Mouse (Mus musculus) heart, embryonic 10.5 days (tissue): ENCODE data around the gene Sapcd2. TPM values are rescaled to one million over a fixed set of nuclear protein-coding genes. Genes with fewer than 3 reads are reported as not detected.
"Not testable (repeated sequence)": the region's sequence is repeated elsewhere in the genome, so short reads cannot be mapped to it uniquely, and the experiment has no call there.

Source experiments
- DNase-seq: peaks from one replicate; pipeline ENCODE4 v3.0.0-alpha.2; 2017; ENCODE audit warnings: low spot score
- H3K27ac ChIP-seq: fragments of 300-500 bp; sonication (generic); 2 replicates; pipeline ENCODE4 v1.5.1; 2016; ENCODE audit warnings: mild to moderate bottlenecking
- H3K27me3 ChIP-seq: fragments of 300-500 bp; sonication (generic); 2 replicates; pipeline ENCODE4 v1.6.1; 2016; ENCODE audit warnings: mild to moderate bottlenecking; ENCODE audit not compliant: poor library complexity, insufficient read depth, severe bottlenecking
- H3K36me3 ChIP-seq: fragments of 300-500 bp; sonication (generic); 2 replicates; pipeline ENCODE4 v1.6.1; 2016; ENCODE audit warnings: mild to moderate bottlenecking, moderate library complexity
- H3K4me1 ChIP-seq: fragments of 300-500 bp; sonication (generic); 2 replicates; pipeline ENCODE4 v1.6.1; 2016; ENCODE audit warnings: mild to moderate bottlenecking
- H3K4me3 ChIP-seq: fragments of 300-500 bp; sonication (generic); 2 replicates; pipeline ENCODE4 v1.5.1; 2016; ENCODE audit warnings: mild to moderate bottlenecking, moderate library complexity
- H3K9me3 ChIP-seq: fragments of 300-500 bp; sonication (generic); 2 replicates; pipeline ENCODE4 v1.6.1; 2016; ENCODE audit warnings: mild to moderate bottlenecking, moderate library complexity
- WGBS: fragments of 180-500 bp; shearing (Covaris S2); methylation state at CpG from one replicate; pipeline ENCODE4 v1.1.7; 2016; 5-methylcytosine and 5-hydroxymethylcytosine counted together
- polyA plus RNA-seq: library from polyadenylated mRNA; unstranded; fragments of >200 nt; fragmentation: Nextera tagmentation; extraction: Ambion mirVana; gene quantifications from 2 replicates; pipeline ENCODE4 v1.2.1, GENCODE M21; 2016

Sapcd2 gene
- polyA plus RNA-seq, 1 experiment from 2014 or later, result 31.8 TPM

GRCm38 (mm10) chr2:25413436-25413835 lies 41.3 kb downstream of the Sapcd2 start:
- not testable (repeated sequence) for H3K36me3 ChIP-seq, H3K9me3 ChIP-seq, H3K4me3 ChIP-seq, DNase-seq, H3K4me1 ChIP-seq, H3K27ac ChIP-seq
- peaks cover 24% of the 10 kb centered on the region for H3K27me3 ChIP-seq

- Histone ChIP-seq H3K4me1 (no peaks in the 10 kb centered on the region), H3K27ac (no peak overlapping the region), H3K9me3 (no peaks in the 10 kb centered on the region), H3K36me3 (no peaks in the 10 kb centered on the region), H3K27me3 (peaks cover 21% of the 10 kb centered on the region), H3K4me3 (no peak overlapping the region)
- no peak for DNase-seq
- WGBS, result 38% methylated on average over 3 of the region's 3 CpGs
Observed at GRCm38 (mm10) chr2:25417426-25417825, 45.3 kb downstream of the Sapcd2 start.

- peaks cover 58% of the 10 kb centered on the region for H3K27me3 ChIP-seq
- 12% methylated on average over 3 of the region's 3 CpGs for WGBS
Observed at GRCm38 (mm10) chr2:25421896-25422295, 49.8 kb downstream of the Sapcd2 start.

GRCm38 (mm10) chr2:25422587-25423410 lies 50.7 kb downstream of the Sapcd2 start, which contains the start of gene Fut7:
Fut7 (plus strand) TSS chr2:25423267.
- Histone ChIP-seq H3K4me1 (no peaks in the 10 kb centered on the region), H3K36me3 (no peaks in the 10 kb centered on the region), H3K27ac (0 out of 2 replicates have a peak within 1 kb of the TSS, but pooled peaks have one; percentile 2), H3K9me3 (no peaks in the 10 kb centered on the region), H3K4me3 (no peak within 1 kb of the TSS), H3K27me3 (peaks cover 58% of the 10 kb centered on the region)
- 55% methylated on average over 17 of the region's 17 CpGs for WGBS
- no peak for DNase-seq

More at GRCm38 (mm10) chr2:25421896-25422295, 49.8 kb downstream of the Sapcd2 start:
- no peaks in the 10 kb centered on the region for H3K9me3 ChIP-seq
- H3K4me3 ChIP-seq, result no peak overlapping the region
- H3K4me1 ChIP-seq, result no peaks in the 10 kb centered on the region
- H3K36me3 ChIP-seq, result no peaks in the 10 kb centered on the region
- no peak overlapping the region for H3K27ac ChIP-seq
- DNase-seq, result no peak

- H3K27ac ChIP-seq, result no peak overlapping the region
- H3K36me3 ChIP-seq, result no peaks in the 10 kb centered on the region
- no peak for DNase-seq
- 50% methylated on average over 1 of the region's 1 CpGs for WGBS
- H3K9me3 ChIP-seq, result no peaks in the 10 kb centered on the region
- peaks cover 57% of the 10 kb centered on the region for H3K27me3 ChIP-seq
- no peak overlapping the region for H3K4me3 ChIP-seq
- H3K4me1 ChIP-seq, result peaks cover 4% of the 10 kb centered on the region
Observed at GRCm38 (mm10) chr2:25423626-25424025, 51.5 kb downstream of the Sapcd2 start.

- 44% methylated on average over 27 of the region's 27 CpGs for WGBS
- Histone ChIP-seq H3K27ac (no peak overlapping the region), H3K4me1 (peaks cover 12% of the 10 kb centered on the region)
Observed at GRCm38 (mm10) chr2:25425481-25425880, 53.4 kb downstream of the Sapcd2 start.

GRCm38 (mm10) chr2:25426721-25427191 lies 54.6 kb downstream of the Sapcd2 start:
- no peak for DNase-seq
- WGBS, result 29% methylated on average over 5 of the region's 5 CpGs
- H3K36me3 ChIP-seq, result no peaks in the 10 kb centered on the region
- no peak overlapping the region for H3K4me3 ChIP-seq
- peaks cover 15% of the 10 kb centered on the region for H3K4me1 ChIP-seq
- H3K27ac ChIP-seq, result no peak overlapping the region
- H3K27me3 ChIP-seq, result peaks cover 79% of the 10 kb centered on the region
- no peaks in the 10 kb centered on the region for H3K9me3 ChIP-seq

More at GRCm38 (mm10) chr2:25425481-25425880, 53.4 kb downstream of the Sapcd2 start:
- no peak for DNase-seq
- peaks cover 68% of the 10 kb centered on the region for H3K27me3 ChIP-seq
- no peaks in the 10 kb centered on the region for H3K9me3 ChIP-seq
- no peak overlapping the region for H3K4me3 ChIP-seq
- no peaks in the 10 kb centered on the region for H3K36me3 ChIP-seq

- H3K27me3 ChIP-seq, result peaks cover 80% of the 10 kb centered on the region
- H3K9me3 ChIP-seq, result no peaks in the 10 kb centered on the region
- H3K4me3 ChIP-seq, result no peak overlapping the region
- H3K27ac ChIP-seq, result no peak overlapping the region
- peaks cover 15% of the 10 kb centered on the region for H3K4me1 ChIP-seq
- WGBS, result 85% methylated on average over 5 of the region's 5 CpGs
- DNase-seq, result no peak
- no peaks in the 10 kb centered on the region for H3K36me3 ChIP-seq
Observed at GRCm38 (mm10) chr2:25427256-25427655, 55.1 kb downstream of the Sapcd2 start.

Other genes with a start within 250 kb of the Sapcd2 start
- 5.7 and 5.9 TPM in 2 replicates for gene Nrarp, start 191.6 kb upstream of the Sapcd2 start, polyA plus RNA-seq
- 7.7 and 8.4 TPM in 2 replicates for gene Tor4a, start 175.4 kb upstream of the Sapcd2 start, polyA plus RNA-seq
- gene Nelfb, start 160.8 kb upstream of the Sapcd2 start, polyA plus RNA-seq, result 90.9 and 99.8 TPM in 2 replicates
- 0.10 TPM in 1 of 2 replicates, not detected in the other for gene Stpg3, start 157.7 kb upstream of the Sapcd2 start, polyA plus RNA-seq
- gene Fam166a, start 153.6 kb upstream of the Sapcd2 start, polyA plus RNA-seq, result 0.92 TPM in 1 of 2 replicates, not detected in the other
- gene Tubb4b, start 147.6 kb upstream of the Sapcd2 start, polyA plus RNA-seq, result 544 and 610 TPM in 2 replicates
- gene Slc34a3, start 138.0 kb upstream of the Sapcd2 start, polyA plus RNA-seq, result not detected in 2 replicates
- gene Rnf224, start 135.5 kb upstream of the Sapcd2 start, polyA plus RNA-seq, result 0.08 TPM in 1 of 2 replicates, not detected in the other
- gene Rnf208, start 130.1 kb upstream of the Sapcd2 start, polyA plus RNA-seq, result 6.4 and 9.1 TPM in 2 replicates
- not detected in 2 replicates for gene Cysrt1, start 129.9 kb upstream of the Sapcd2 start, polyA plus RNA-seq
- 4.0 and 6.0 TPM in 2 replicates for gene AL732309.1, start 125.5 kb upstream of the Sapcd2 start, polyA plus RNA-seq
- gene Tmem203, start 116.9 kb upstream of the Sapcd2 start, polyA plus RNA-seq, result 17.1 and 19.0 TPM in 2 replicates
- 5.1 and 6.4 TPM in 2 replicates for gene Tprn, start 109.7 kb upstream of the Sapcd2 start, polyA plus RNA-seq
- 164 and 199 TPM in 2 replicates for gene Ssna1, start 99.9 kb upstream of the Sapcd2 start, polyA plus RNA-seq
- gene Anapc2, start 99.8 kb upstream of the Sapcd2 start, polyA plus RNA-seq, result 101 and 113 TPM in 2 replicates
- not detected in 2 replicates for gene Tmem210, start 84.2 kb upstream of the Sapcd2 start, polyA plus RNA-seq
- not detected in 2 replicates for gene Lrrc26, start 82.4 kb upstream of the Sapcd2 start, polyA plus RNA-seq
- gene Grin1, start 53.1 kb upstream of the Sapcd2 start, polyA plus RNA-seq, result 0.93 TPM in 1 of 2 replicates, not detected in the other
- 31.7 and 52.3 TPM in 2 replicates for gene Man1b1, start 40.0 kb upstream of the Sapcd2 start, polyA plus RNA-seq
- 12.9 and 19.1 TPM in 2 replicates for gene Dpp7, start 16.0 kb upstream of the Sapcd2 start, polyA plus RNA-seq
- gene Uap1l1, start 6.6 kb upstream of the Sapcd2 start, polyA plus RNA-seq, result 9.5 and 12.7 TPM in 2 replicates
- gene Entpd2, start 23.6 kb downstream of the Sapcd2 start, polyA plus RNA-seq, result not detected in 2 replicates
- gene Npdc1, start 27.0 kb downstream of the Sapcd2 start, polyA plus RNA-seq, result 14.6 and 16.5 TPM in 2 replicates
- not detected in 2 replicates for gene Fut7, start 50.9 kb downstream of the Sapcd2 start, polyA plus RNA-seq
- gene Abca2, start 56.4 kb downstream of the Sapcd2 start, polyA plus RNA-seq, result 3.5 and 4.7 TPM in 2 replicates
- gene Clic3, start 84.5 kb downstream of the Sapcd2 start, polyA plus RNA-seq, result 0.69 and 1.1 TPM in 2 replicates
- gene Paxx, start 88.8 kb downstream of the Sapcd2 start, polyA plus RNA-seq, result 15.6 and 17.7 TPM in 2 replicates
- gene Ptgds, start 97.7 kb downstream of the Sapcd2 start, polyA plus RNA-seq, result 0.18 and 0.32 TPM in 2 replicates
- not detected in 2 replicates for gene Lcn12, start 121.6 kb downstream of the Sapcd2 start, polyA plus RNA-seq
- gene Fbxw5, start 128.4 kb downstream of the Sapcd2 start, polyA plus RNA-seq, result 86.0 and 92.1 TPM in 2 replicates
- gene C8g, start 129.4 kb downstream of the Sapcd2 start, polyA plus RNA-seq, result 4.2 and 6.0 TPM in 2 replicates
- 29.7 and 30.9 TPM in 2 replicates for gene Traf2, start 174.6 kb downstream of the Sapcd2 start, polyA plus RNA-seq
- gene Edf1, start 185.5 kb downstream of the Sapcd2 start, polyA plus RNA-seq, result 336 and 382 TPM in 2 replicates
- 1.6 and 3.7 TPM in 2 replicates for gene Mamdc4, start 202.5 kb downstream of the Sapcd2 start, polyA plus RNA-seq
- gene Phpt1, start 202.9 kb downstream of the Sapcd2 start, polyA plus RNA-seq, result 160 and 170 TPM in 2 replicates
- 0.08 TPM in 1 of 2 replicates, not detected in the other for gene Ajm1, start 209.4 kb downstream of the Sapcd2 start, polyA plus RNA-seq
- gene Rabl6, start 236.2 kb downstream of the Sapcd2 start, polyA plus RNA-seq, result 57.9 and 69.6 TPM in 2 replicates
- gene Ccdc183, start 245.4 kb downstream of the Sapcd2 start, polyA plus RNA-seq, result 0.07 and 0.21 TPM in 2 replicates
- gene Tmem141, start 249.7 kb downstream of the Sapcd2 start, polyA plus RNA-seq, result 14.9 and 18.5 TPM in 2 replicates